Mouse (Mus musculus) MEL (cell line): ENCODE data around the gene Ankmy1.

Experiments
- CTCF ChIP-seq, 3 experiments: IDR thresholded peaks in 2 of 3; conservative IDR thresholded peaks in 1 of 3; 2 replicates each; pipeline ENCODE4 v1.5.1; 2011 to 2012; ENCODE audit warnings: low read length in 3 of 3, low read depth in 2 of 3, mild to moderate bottlenecking in 2 of 3, improper control_type of control experiment in 1 of 3, inconsistent platforms in 1 of 3, mixed read lengths in 1 of 3, moderate library complexity in 1 of 3; ENCODE audit not compliant: control insufficient read depth in 1 of 3, insufficient read depth in 1 of 3, poor library complexity in 1 of 3, severe bottlenecking in 1 of 3
- E2F4 ChIP-seq: IDR thresholded peaks from 2 replicates; pipeline ENCODE4 v1.6.1; 2011; ENCODE audit warnings: low read depth, low read length, improper control_type of control experiment, borderline replicate concordance
- EP300 ChIP-seq, 2 experiments: IDR thresholded peaks; 2 replicates each; pipeline ENCODE4 v1.6.1; 2011; ENCODE audit warnings: improper control_type of control experiment in 2 of 2, low read length in 2 of 2, low read depth in 1 of 2, mild to moderate bottlenecking in 1 of 2
- HCFC1 ChIP-seq: IDR thresholded peaks from 2 replicates; pipeline ENCODE4 v1.6.1; 2012; ENCODE audit warnings: low read depth, mild to moderate bottlenecking, inconsistent platforms, low read length, improper control_type of control experiment, moderate library complexity
- MAX ChIP-seq: IDR thresholded peaks from 2 replicates; pipeline ENCODE4 v1.6.1; 2011; ENCODE audit warnings: low read length, improper control_type of control experiment
- MXI1 ChIP-seq: IDR thresholded peaks from 2 replicates; pipeline ENCODE4 v1.6.1; 2011; ENCODE audit warnings: mild to moderate bottlenecking, low read depth, low read length, improper control_type of control experiment
- POLR2A ChIP-seq, 2 experiments: IDR thresholded peaks; 2 replicates each; pipeline ENCODE4 v1.6.1; 2011 to 2012; ENCODE audit warnings: low read length in 2 of 2, mild to moderate bottlenecking in 2 of 2, control low read depth in 1 of 2, improper control_type of control experiment in 1 of 2, low read depth in 1 of 2, moderate library complexity in 1 of 2; ENCODE audit not compliant: control insufficient read depth in 1 of 2, insufficient read depth in 1 of 2, poor library complexity in 1 of 2
- RCOR1 ChIP-seq: IDR thresholded peaks from 2 replicates; pipeline ENCODE4 v1.6.1; 2012; ENCODE audit warnings: low read depth, mild to moderate bottlenecking, inconsistent platforms, low read length, improper control_type of control experiment
- TAL1 ChIP-seq: IDR thresholded peaks from 2 replicates; pipeline ENCODE4 v1.6.1; 2012; ENCODE audit warnings: mild to moderate bottlenecking, inconsistent platforms, low read length, moderate library complexity, mixed read lengths
- USF1 ChIP-seq: IDR thresholded peaks from 2 replicates; pipeline ENCODE4 v1.6.1; 2014; ENCODE audit warnings: low read depth, mild to moderate bottlenecking, inconsistent platforms, low read length, improper control_type of control experiment, moderate library complexity
- ZNF384 ChIP-seq: IDR thresholded peaks from 2 replicates; pipeline ENCODE4 v1.6.1; 2012; ENCODE audit warnings: low read depth, mild to moderate bottlenecking, inconsistent platforms, low read length, improper control_type of control experiment

DNA sequence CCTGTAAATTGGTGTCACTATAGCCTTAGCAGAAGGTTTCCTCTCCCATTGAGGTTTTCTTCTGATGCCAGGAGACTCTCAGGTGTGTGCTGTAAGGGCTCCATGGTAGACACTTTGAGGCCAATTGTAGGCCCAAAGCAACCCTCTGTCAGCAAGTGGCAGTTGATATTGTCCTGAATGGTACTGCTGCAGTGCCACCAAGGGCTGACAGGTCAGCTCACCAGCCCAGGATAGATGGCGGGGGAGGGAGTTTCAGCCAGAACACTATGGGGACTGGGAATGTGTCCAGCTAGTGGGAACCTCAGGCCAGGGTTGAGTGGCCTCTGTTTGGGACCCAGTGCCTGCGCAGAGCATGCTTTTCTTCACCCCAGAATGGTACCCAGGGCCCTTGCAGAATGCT lies 50.3 kb downstream of the Ankmy1 start:
- TF ChIP-seq TAL1 = no peak
- TF ChIP-seq E2F4 = no peak
- no peak for TF ChIP-seq POLR2A (IDR thresholded peaks at IDR 0.05; ENCODE audit: control insufficient read depth in 1 of 2, insufficient read depth in 1 of 2, low read depth in 1 of 2, low read length in 2 of 2, poor library complexity in 1 of 2)
- TF ChIP-seq RCOR1 = no peak
- TF ChIP-seq EP300 (IDR thresholded peaks at IDR 0.05; ENCODE audit: low read depth in 1 of 2, low read length in 2 of 2) = no peak
- no peak for TF ChIP-seq CTCF (IDR thresholded peaks at IDR 0.05 in 2 of 3, conservative IDR thresholded peaks at IDR 0.05 in 1 of 3; ENCODE audit: control insufficient read depth in 1 of 3, insufficient read depth in 1 of 3, low read depth in 2 of 3, low read length in 3 of 3, poor library complexity in 1 of 3, severe bottlenecking in 1 of 3)
- TF ChIP-seq MAX = no peak
- no peak for TF ChIP-seq MXI1
- no peak for TF ChIP-seq USF1
- no peak for TF ChIP-seq ZNF384
- no peak for TF ChIP-seq HCFC1
